Comparison of ENCODE assay signal across 36 mouse cellular contexts in genomic region chr6:128933050-128933449, GRCm38 (mm10). TPM values are rescaled to one million over a fixed set of nuclear protein-coding genes. Genes with fewer than 3 reads are reported as not detected.
DNase-seq lines count a peak whose midpoint lies in the region; ATAC-seq lines count a peak whose summit lies in the region.
"Had no signal": no experiment of that assay in that cellular context is flagged by ENCODE, and none has a peak within 500 bp of the region (broad histone marks: within the 10 kb centered on the region; RNA-seq: fewer than 3 reads in every experiment).

No protein-coding gene starts in this region.

- no peak for DNase-seq in limb, embryonic 11.5 days (ENCODE audit: low spot score)
- DNase-seq in limb, embryonic 10.5 days (ENCODE audit: low spot score) = no peak
- DNase-seq in 3T3-L1 (ENCODE audit: low read depth, low spot score) (peak; percentile 9), MN1 (ENCODE audit: low spot score) (no peak)
- peak; percentile 3 for DNase-seq in embryo, embryonic 9.5 days (ENCODE audit: extremely low spot score)
- no peak for DNase-seq in urinary bladder, postnatal 10 days (ENCODE audit: low spot score)
- DNase-seq: adrenal gland, postnatal 10 days; cerebellum, adult 18-20 months; cerebellum, postnatal 14 days; gastrocnemius, postnatal 25 days; heart, adult 18-20 months; heart, postnatal 4 days; kidney, adult 9 months; kidney, postnatal 14 days; layer of hippocampus, postnatal 36 days; lung, postnatal 14 days; right cerebral cortex, adult 18-20 months; right cerebral cortex, postnatal 4 days; thymus, adult 2 months; thymus, postnatal 4 days had no signal

- H3K36me3 ChIP-seq in limb, embryonic 11.5 days (ENCODE audit: control insufficient read depth, insufficient read depth, low read length) = no peaks in the 10 kb centered on the region
- H3K36me3 ChIP-seq in limb, embryonic 10.5 days = no peaks in the 10 kb centered on the region
- H3K36me3 ChIP-seq in embryonic facial prominence, embryonic 15.5 days = no peaks in the 10 kb centered on the region
- H3K36me3 ChIP-seq: forebrain, embryonic 10.5 days; hindbrain, embryonic 15.5 days; limb, embryonic 15.5 days; midbrain, embryonic 13.5 days had no signal

- no peak overlapping the region for H3K4me3 ChIP-seq in limb, embryonic 11.5 days (ENCODE audit: low read depth, low read length)
- H3K4me3 ChIP-seq in limb, embryonic 10.5 days = no peak overlapping the region
- H3K4me3 ChIP-seq in embryonic facial prominence, embryonic 15.5 days (replicated peaks) = no peak overlapping the region
- H3K4me3 ChIP-seq: forebrain, embryonic 10.5 days; hindbrain, embryonic 15.5 days; layer of hippocampus, adult 2 months; limb, embryonic 15.5 days; midbrain, embryonic 13.5 days had no signal

- no peak overlapping the region for H3K4me2 ChIP-seq in limb, embryonic 11.5 days (ENCODE audit: low read depth, severe bottlenecking)
- H3K4me2 ChIP-seq in embryonic facial prominence, embryonic 15.5 days (replicated peaks) = no peak overlapping the region
- H3K4me2 ChIP-seq: hindbrain, embryonic 15.5 days; limb, embryonic 15.5 days; midbrain, embryonic 13.5 days had no signal

- H3K9me3 ChIP-seq in limb, embryonic 11.5 days (ENCODE audit: control insufficient read depth, low read length) = no peaks in the 10 kb centered on the region
- H3K9me3 ChIP-seq in limb, embryonic 10.5 days (replicated peaks) = no peaks in the 10 kb centered on the region
- H3K9me3 ChIP-seq in embryonic facial prominence, embryonic 15.5 days (replicated peaks) = no peaks in the 10 kb centered on the region
- H3K9me3 ChIP-seq: forebrain, embryonic 10.5 days; hindbrain, embryonic 15.5 days; limb, embryonic 15.5 days; midbrain, embryonic 13.5 days had no signal

- H3K9ac ChIP-seq in limb, embryonic 11.5 days (ENCODE audit: low read length) = no peak overlapping the region
- no peak overlapping the region for H3K9ac ChIP-seq in embryonic facial prominence, embryonic 15.5 days
- H3K9ac ChIP-seq: hindbrain, embryonic 15.5 days; limb, embryonic 15.5 days; liver, embryonic 14.5 days; midbrain, embryonic 13.5 days had no signal

- H3K27ac ChIP-seq in limb, embryonic 11.5 days (replicated peaks; ENCODE audit: low read depth, low read length) = no peak overlapping the region; the same call in 1 of the 2 replicates
- H3K27ac ChIP-seq in limb, embryonic 10.5 days = no peak overlapping the region; the same call in 1 of the 2 replicates
- H3K27ac ChIP-seq in embryonic facial prominence, embryonic 15.5 days (replicated peaks) = no peak overlapping the region
- H3K27ac ChIP-seq: forebrain, embryonic 10.5 days; hindbrain, embryonic 15.5 days; layer of hippocampus, adult 2 months; limb, embryonic 15.5 days; liver, embryonic 14.5 days; midbrain, embryonic 13.5 days had no signal

- peak; percentile 26; the same call in 1 of the 2 replicates for ATAC-seq in limb, embryonic 11.5 days (ENCODE audit: insufficient number of reproducible peaks, low FRiP score, low TSS enrichment, low read depth)
- 0 out of 2 replicates have a peak, but pooled peaks have one; percentile 34 for ATAC-seq in embryonic facial prominence, embryonic 15.5 days (ENCODE audit: insufficient number of reproducible peaks, low FRiP score, low TSS enrichment, low read depth)
- no peak for ATAC-seq in erythroblast, adult 5-6 weeks (replicated peaks; ENCODE audit: low FRiP score, poor library complexity, severe bottlenecking)
- ATAC-seq: forebrain, embryonic 16.5 days; intestine, embryonic 16.5 days; midbrain, embryonic 13.5 days had no signal

- WGBS in limb, embryonic 11.5 days = 71% methylated on average over 2 of the region's 2 CpGs
- 78% methylated on average over 2 of the region's 2 CpGs for WGBS in limb, embryonic 10.5 days
- WGBS in embryonic facial prominence, embryonic 15.5 days = 18% methylated on average over 2 of the region's 2 CpGs

- no peaks in the 10 kb centered on the region for H3K27me3 ChIP-seq in limb, embryonic 11.5 days (ENCODE audit: control insufficient read depth, insufficient read depth, low read length)
- H3K27me3 ChIP-seq in limb, embryonic 10.5 days (ENCODE audit: low read depth, poor library complexity, severe bottlenecking) = no peaks in the 10 kb centered on the region
- H3K27me3 ChIP-seq in embryonic facial prominence, embryonic 15.5 days = no peaks in the 10 kb centered on the region
- H3K27me3 ChIP-seq: hindbrain, embryonic 15.5 days; limb, embryonic 15.5 days; midbrain, embryonic 13.5 days had no signal

- H3K4me1 ChIP-seq in limb, embryonic 11.5 days (ENCODE audit: control insufficient read depth, insufficient read depth, low read length) = no peaks in the 10 kb centered on the region
- no peaks in the 10 kb centered on the region for H3K4me1 ChIP-seq in limb, embryonic 10.5 days
- H3K4me1 ChIP-seq in embryonic facial prominence, embryonic 15.5 days = no peaks in the 10 kb centered on the region
- H3K4me1 ChIP-seq: forebrain, embryonic 10.5 days; hindbrain, embryonic 15.5 days; limb, embryonic 15.5 days; midbrain, embryonic 13.5 days had no signal

RNA-seq across cellular contexts. Expression of gene Clec2g, which starts 1.1 kb away (rescaled TPM):
- polyA plus RNA-seq in limb, embryonic 11.5 days (2014; fragmentation: Nextera tagmentation; extraction: Ambion mirVana) = not detected in 2 replicates
- polyA plus RNA-seq in limb, embryonic 10.5 days (2016; fragmentation: Nextera tagmentation; extraction: Ambion mirVana) = not detected in 2 replicates
- polyA plus RNA-seq in embryonic facial prominence, embryonic 15.5 days (2015; fragmentation: Nextera tagmentation; extraction: Ambion mirVana) = 3.7 and 5.6 TPM in 2 replicates
- total RNA-seq in erythroblast, adult 5-6 weeks (2015; ENCODE audit: low replicate concordance) = not detected in 2 replicates
- total RNA-seq in erythroblast, adult 5-6 weeks (2017; ENCODE audit: low replicate concordance) = 0.28 TPM in 1 of 2 replicates, not detected in the other
- total RNA-seq: left cerebral cortex, postnatal 10 days; megakaryocyte, adult 5-6 weeks; MEL had no signal
- polyA plus RNA-seq: C2C12; forebrain, embryonic 10.5 days; forebrain, embryonic 16.5 days; heart, embryonic 14.5 days; hindbrain, embryonic 15.5 days; intestine, embryonic 16.5 days; liver, embryonic 14.5 days; midbrain, embryonic 13.5 days; neural tube, embryonic 14.5 days had no signal

RNA-seq across cellular contexts. Expression of gene BC035044, which starts 42.1 kb away (rescaled TPM):
- polyA plus RNA-seq in limb, embryonic 11.5 days (2014; fragmentation: Nextera tagmentation; extraction: Ambion mirVana) = 0.58 and 0.96 TPM in 2 replicates
- 0.59 and 0.62 TPM in 2 replicates for polyA plus RNA-seq in limb, embryonic 10.5 days (2016; fragmentation: Nextera tagmentation; extraction: Ambion mirVana)
- polyA plus RNA-seq in embryonic facial prominence, embryonic 15.5 days (2015; fragmentation: Nextera tagmentation; extraction: Ambion mirVana) = 0.38 and 0.49 TPM in 2 replicates
- total RNA-seq in erythroblast, adult 5-6 weeks (2015; ENCODE audit: low replicate concordance) = 11.3 and 24.5 TPM in 2 replicates
- total RNA-seq in erythroblast, adult 5-6 weeks (2017; ENCODE audit: low replicate concordance) = 14.5 and 19.4 TPM in 2 replicates
- total RNA-seq: MEL had no signal
- polyA plus RNA-seq: C2C12 had no signal

RNA-seq across cellular contexts. Expression of gene Clec2i, which starts 45.7 kb away (rescaled TPM):
- not detected in 2 replicates for polyA plus RNA-seq in limb, embryonic 11.5 days (2014; fragmentation: Nextera tagmentation; extraction: Ambion mirVana)
- polyA plus RNA-seq in limb, embryonic 10.5 days (2016; fragmentation: Nextera tagmentation; extraction: Ambion mirVana) = not detected in 2 replicates
- polyA plus RNA-seq in embryonic facial prominence, embryonic 15.5 days (2015; fragmentation: Nextera tagmentation; extraction: Ambion mirVana) = 0.12 and 0.36 TPM in 2 replicates
- total RNA-seq in erythroblast, adult 5-6 weeks (2015; ENCODE audit: low replicate concordance) = 2.7 and 5.4 TPM in 2 replicates
- total RNA-seq in erythroblast, adult 5-6 weeks (2017; ENCODE audit: low replicate concordance) = 3.8 and 4.0 TPM in 2 replicates
- total RNA-seq: gastrocnemius, postnatal 25 days; heart, postnatal 4 days; layer of hippocampus, adult 2 months; layer of hippocampus, postnatal 36 days; left cerebral cortex, postnatal 10 days; MEL had no signal
- polyA plus RNA-seq: C2C12; forebrain, embryonic 10.5 days; forebrain, embryonic 16.5 days; hindbrain, embryonic 15.5 days; limb, embryonic 15.5 days; midbrain, embryonic 13.5 days; neural tube, embryonic 14.5 days had no signal

Comparison
In these comparisons a context has a peak if more than half of its experiments do, and no peak if none do; other contexts are left out.
1. DNase-seq: peak in 3T3-L1 (single experiment) and embryo, embryonic 9.5 days (single experiment); none in limb, embryonic 11.5 days (single experiment), limb, embryonic 10.5 days (single experiment), urinary bladder, postnatal 10 days (single experiment) and MN1 (single experiment).